Mouse (Mus musculus): ENCODE measurements around the gene Stambp. TPM values are rescaled to one million over a fixed set of nuclear protein-coding genes. Genes with fewer than 3 reads are reported as not detected.

Gene Stambp
- polyA plus RNA-seq, 1 experiment: 5.2 TPM

DNA sequence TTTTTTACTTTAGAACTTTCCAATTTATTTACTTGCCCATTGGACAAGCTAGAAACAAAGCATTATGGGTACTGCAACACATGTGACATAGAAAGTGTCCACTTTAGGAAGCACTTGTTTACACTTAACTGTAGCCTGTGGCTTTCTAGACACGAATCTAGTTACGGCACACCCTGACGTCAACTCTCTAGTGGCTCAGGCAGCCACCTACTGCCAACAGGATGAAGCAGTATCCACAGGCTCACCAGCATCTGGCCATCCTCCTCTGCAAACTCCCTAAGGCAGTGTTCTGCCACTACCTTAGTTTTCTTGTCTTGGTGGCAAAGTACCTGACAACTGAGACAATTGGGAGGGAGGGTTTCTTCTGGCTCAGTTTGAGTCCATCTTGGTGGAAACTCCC is 69.2 kb downstream of the Stambp start:
- H3K4me1 ChIP-seq (ENCODE audit: control insufficient read depth, insufficient read depth, insufficient read length): peaks cover 10% of the 10 kb centered on the region; the same call in 1 of the 2 replicates
- H3K36me3 ChIP-seq (ENCODE audit: control insufficient read depth, insufficient read depth, low read length): 0 out of 2 replicates have a peak, but pooled peaks cover 1% of the 10 kb centered on the region
- WGBS: 64% methylated on average over 3 of the region's 3 CpGs
- no peaks in the 10 kb centered on the region for H3K27me3 ChIP-seq (ENCODE audit: control insufficient read depth, insufficient read depth, low read length)
- H3K4me3 ChIP-seq (ENCODE audit: extremely low read depth, insufficient read depth, insufficient read length): no peak overlapping the region
- DNase-seq (ENCODE audit: low read depth in 1 of 2, low spot score in 2 of 2): no peak
- TF ChIP-seq CTCF (IDR thresholded peaks at IDR 0.05; ENCODE audit: extremely low read depth, insufficient read depth, insufficient read length, insufficient replicate concordance): no peak
- no peak for TF ChIP-seq POLR2A (IDR thresholded peaks at IDR 0.05; ENCODE audit: low read depth, low read length)
- no peak overlapping the region for H3K27ac ChIP-seq (ENCODE audit: insufficient read depth, low read length)

GRCm38 (mm10) chr6:83502656-83503055 is 69.9 kb downstream of the Stambp start:
- Histone ChIP-seq H3K27ac (ENCODE audit: insufficient read depth, low read length) (peak overlapping the region; percentile 17), H3K27me3 (ENCODE audit: control insufficient read depth, insufficient read depth, low read length) (no peaks in the 10 kb centered on the region), H3K4me3 (ENCODE audit: extremely low read depth, insufficient read depth, insufficient read length) (no peak overlapping the region), H3K4me1 (ENCODE audit: control insufficient read depth, insufficient read depth, insufficient read length) (peaks cover 10% of the 10 kb centered on the region; the same call in 1 of the 2 replicates), H3K36me3 (ENCODE audit: control insufficient read depth, insufficient read depth, low read length) (0 out of 2 replicates have a peak, but pooled peaks cover 1% of the 10 kb centered on the region)
- WGBS: 33% methylated on average over 3 of the region's 3 CpGs
- no peak for TF ChIP-seq CTCF (IDR thresholded peaks at IDR 0.05; ENCODE audit: extremely low read depth, insufficient read depth, insufficient read length, insufficient replicate concordance)
- TF ChIP-seq POLR2A (IDR thresholded peaks at IDR 0.05; ENCODE audit: low read depth, low read length): no peak
- no peak for DNase-seq (ENCODE audit: low read depth in 1 of 2, low spot score in 2 of 2)

- H3K27me3 ChIP-seq (ENCODE audit: control insufficient read depth, insufficient read depth, low read length): no peaks in the 10 kb centered on the region
- H3K4me1 ChIP-seq (ENCODE audit: control insufficient read depth, insufficient read depth, insufficient read length): peaks cover 7% of the 10 kb centered on the region; the same call in 1 of the 2 replicates
- H3K4me3 ChIP-seq (ENCODE audit: extremely low read depth, insufficient read depth, insufficient read length): no peak overlapping the region
- H3K27ac ChIP-seq (ENCODE audit: insufficient read depth, low read length): no peak overlapping the region
- no peak for DNase-seq (ENCODE audit: low read depth in 1 of 2, low spot score in 2 of 2)
- WGBS: 82% methylated on average over 9 of the region's 9 CpGs
- no peak for TF ChIP-seq POLR2A (IDR thresholded peaks at IDR 0.05; ENCODE audit: low read depth, low read length)
- TF ChIP-seq CTCF (IDR thresholded peaks at IDR 0.05; ENCODE audit: extremely low read depth, insufficient read depth, insufficient read length, insufficient replicate concordance): no peak
- 0 out of 2 replicates have a peak, but pooled peaks cover 1% of the 10 kb centered on the region for H3K36me3 ChIP-seq (ENCODE audit: control insufficient read depth, insufficient read depth, low read length)
These were observed 70.8 kb downstream of the Stambp start for GRCm38 (mm10) chr6:83501524-83502310.

GRCm38 (mm10) chr6:83500462-83500861 is 72.1 kb downstream of the Stambp start:
- 81% methylated on average over 3 of the region's 3 CpGs for WGBS
- Histone ChIP-seq H3K27ac (ENCODE audit: insufficient read depth, low read length) (no peak overlapping the region), H3K4me3 (ENCODE audit: extremely low read depth, insufficient read depth, insufficient read length) (no peak overlapping the region), H3K4me1 (ENCODE audit: control insufficient read depth, insufficient read depth, insufficient read length) (peaks cover 7% of the 10 kb centered on the region; the same call in 1 of the 2 replicates), H3K36me3 (ENCODE audit: control insufficient read depth, insufficient read depth, low read length) (peaks cover 1% of the 10 kb centered on the region; the same call in 1 of the 2 replicates), H3K27me3 (ENCODE audit: control insufficient read depth, insufficient read depth, low read length) (no peaks in the 10 kb centered on the region)
- TF ChIP-seq POLR2A (IDR thresholded peaks at IDR 0.05; ENCODE audit: low read depth, low read length) (no peak), CTCF (IDR thresholded peaks at IDR 0.05; ENCODE audit: extremely low read depth, insufficient read depth, insufficient read length, insufficient replicate concordance) (peak; percentile 20; the same call in 1 of the 2 replicates)
- no peak for DNase-seq (ENCODE audit: low read depth in 1 of 2, low spot score in 2 of 2)

- DNase-seq (ENCODE audit: low read depth in 1 of 2, low spot score in 2 of 2): no peak
- H3K4me1 ChIP-seq (ENCODE audit: control insufficient read depth, insufficient read depth, insufficient read length): peaks cover 5% of the 10 kb centered on the region; the same call in 1 of the 2 replicates
These were observed 73.5 kb downstream of the Stambp start for GRCm38 (mm10) chr6:83499078-83499477.

DNA sequence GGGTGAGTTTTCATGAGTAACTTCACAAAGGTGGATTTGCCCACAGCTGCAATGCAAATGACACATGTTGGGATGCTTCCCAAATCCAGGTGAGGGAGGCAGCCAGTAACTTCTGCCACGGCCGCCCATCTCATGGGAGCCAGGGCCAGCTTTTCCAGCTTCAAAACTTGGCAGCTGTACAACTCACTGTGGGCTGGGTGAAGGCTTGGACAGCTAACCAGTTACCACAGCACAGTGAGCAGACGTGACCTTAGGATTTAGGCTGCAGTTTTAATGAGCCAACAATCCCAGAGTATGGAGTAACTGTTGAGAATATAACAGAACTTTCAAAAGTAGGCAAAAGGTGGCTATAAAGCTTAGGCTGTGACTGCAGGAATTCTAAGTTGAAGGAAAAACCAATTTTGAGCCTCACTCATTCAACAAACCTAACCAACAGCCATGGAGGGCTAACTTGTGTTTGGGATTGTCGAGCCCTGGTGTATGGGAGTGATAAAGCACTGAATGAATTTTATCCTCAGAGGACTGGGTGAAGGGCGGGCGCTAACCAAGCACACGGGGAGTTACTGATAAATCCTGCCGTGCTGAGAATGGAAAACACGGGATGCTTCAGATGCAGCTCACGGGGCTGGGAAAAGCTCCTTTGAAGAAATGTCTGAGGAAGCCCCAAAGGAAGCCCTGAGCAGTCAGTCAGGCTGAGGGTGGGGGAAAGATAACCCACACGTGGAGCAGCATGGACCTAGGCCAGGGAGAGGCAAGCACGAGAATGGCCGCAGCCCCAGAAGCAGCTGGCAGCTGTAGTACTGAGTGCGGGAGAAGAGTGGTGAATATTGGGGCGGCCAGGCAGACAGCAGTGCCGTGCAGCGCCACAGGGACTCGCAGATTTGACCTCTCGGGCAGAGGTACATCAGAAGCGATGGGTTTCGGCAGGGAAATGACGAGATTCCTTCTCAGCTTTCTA is 75.5 kb downstream of the Stambp start:
- Histone ChIP-seq H3K27me3 (ENCODE audit: control insufficient read depth, insufficient read depth, low read length) (no peaks in the 10 kb centered on the region), H3K27ac (ENCODE audit: insufficient read depth, low read length) (no peak overlapping the region), H3K36me3 (ENCODE audit: control insufficient read depth, insufficient read depth, low read length) (peaks cover 10% of the 10 kb centered on the region), H3K4me1 (ENCODE audit: control insufficient read depth, insufficient read depth, insufficient read length) (no peaks in the 10 kb centered on the region), H3K4me3 (ENCODE audit: extremely low read depth, insufficient read depth, insufficient read length) (no peak overlapping the region)
- TF ChIP-seq POLR2A (IDR thresholded peaks at IDR 0.05; ENCODE audit: low read depth, low read length) (no peak), CTCF (IDR thresholded peaks at IDR 0.05; ENCODE audit: extremely low read depth, insufficient read depth, insufficient read length, insufficient replicate concordance) (no peak)
- WGBS: 88% methylated on average over 22 of the region's 22 CpGs
- DNase-seq (ENCODE audit: low read depth in 1 of 2, low spot score in 2 of 2): no peak

More at GRCm38 (mm10) chr6:83499078-83499477, 73.5 kb downstream of the Stambp start:
- no peak overlapping the region for H3K4me3 ChIP-seq (ENCODE audit: extremely low read depth, insufficient read depth, insufficient read length)
- peaks cover 2% of the 10 kb centered on the region; the same call in 1 of the 2 replicates for H3K36me3 ChIP-seq (ENCODE audit: control insufficient read depth, insufficient read depth, low read length)
- 95% methylated on average over 10 of the region's 10 CpGs for WGBS
- H3K27me3 ChIP-seq (ENCODE audit: control insufficient read depth, insufficient read depth, low read length): no peaks in the 10 kb centered on the region
- no peak overlapping the region for H3K27ac ChIP-seq (ENCODE audit: insufficient read depth, low read length)
- TF ChIP-seq CTCF (IDR thresholded peaks at IDR 0.05; ENCODE audit: extremely low read depth, insufficient read depth, insufficient read length, insufficient replicate concordance) (no peak), POLR2A (IDR thresholded peaks at IDR 0.05; ENCODE audit: low read depth, low read length) (no peak)

All from spleen, adult 2 months (tissue).